In genomic region chr1:157506995-157507595, GRCm38 (mm10) we compare ENCODE assay signal across 8 mouse cellular contexts. TPM values are rescaled to one million over a fixed set of nuclear protein-coding genes. Genes with fewer than 3 reads are reported as not detected.
DNase-seq lines count a peak whose midpoint lies in the region; ATAC-seq and TF ChIP-seq lines count a peak whose summit lies in the region.

No protein-coding gene starts in this region.

- peak; percentile 86 for ATAC-seq in forebrain, embryonic 15.5 days (replicated peaks)
- ATAC-seq in forebrain, embryonic 11.5 days (replicated peaks; ENCODE audit: low FRiP score): no peak
- peak; percentile 80; the same call in 1 of the 2 replicates for ATAC-seq in neural tube, embryonic 14.5 days (ENCODE audit: low read depth)
- no peak for ATAC-seq in liver, postnatal 0 days

- no peak for TF ChIP-seq CTCF in liver, postnatal 0 days (IDR thresholded peaks at IDR 0.05; ENCODE audit: low read depth)

- H3K4me3 ChIP-seq in forebrain, embryonic 15.5 days: no peak overlapping the region
- H3K4me3 ChIP-seq in forebrain, embryonic 11.5 days (ENCODE audit: low read depth, low read length): no peak overlapping the region
- H3K4me3 ChIP-seq in neural tube, embryonic 14.5 days (ENCODE audit: low read depth, low read length): no peak overlapping the region
- H3K4me3 ChIP-seq in liver, postnatal 0 days (ENCODE audit: low read depth, low read length): no peak overlapping the region

- no peak overlapping the region for H3K4me2 ChIP-seq in forebrain, embryonic 15.5 days (replicated peaks)
- H3K4me2 ChIP-seq in forebrain, embryonic 11.5 days (ENCODE audit: low read depth, low read length, severe bottlenecking): no peak overlapping the region
- no peak overlapping the region for H3K4me2 ChIP-seq in neural tube, embryonic 14.5 days (ENCODE audit: low read depth, low read length)
- H3K4me2 ChIP-seq in liver, postnatal 0 days (ENCODE audit: low read depth, low read length): no peak overlapping the region

- H3K4me1 ChIP-seq in forebrain, embryonic 15.5 days: peaks cover 14% of the 10 kb centered on the region
- H3K4me1 ChIP-seq in forebrain, embryonic 11.5 days (replicated peaks; ENCODE audit: control insufficient read depth, insufficient read depth, low read length): no peaks in the 10 kb centered on the region
- H3K4me1 ChIP-seq in neural tube, embryonic 14.5 days (ENCODE audit: control insufficient read depth, insufficient read depth, low read length): no peaks in the 10 kb centered on the region
- H3K4me1 ChIP-seq in liver, postnatal 0 days (ENCODE audit: insufficient read depth): no peaks in the 10 kb centered on the region

- TF ChIP-seq EP300 in liver, postnatal 0 days (IDR thresholded peaks at IDR 0.05; ENCODE audit: low read depth): no peak

- peak overlapping the region; percentile 35 for H3K27ac ChIP-seq in forebrain, embryonic 15.5 days (replicated peaks)
- no peak overlapping the region for H3K27ac ChIP-seq in forebrain, embryonic 11.5 days (ENCODE audit: low read depth, low read length)
- no peak overlapping the region for H3K27ac ChIP-seq in neural tube, embryonic 14.5 days (ENCODE audit: low read depth, low read length)
- no peak overlapping the region for H3K27ac ChIP-seq in liver, postnatal 0 days (ENCODE audit: low read depth)

- no peak overlapping the region for H3K9ac ChIP-seq in forebrain, embryonic 15.5 days (replicated peaks)
- no peak overlapping the region for H3K9ac ChIP-seq in forebrain, embryonic 11.5 days (ENCODE audit: low read length)
- H3K9ac ChIP-seq in neural tube, embryonic 14.5 days (replicated peaks; ENCODE audit: low read depth, low read length): no peak overlapping the region
- no peak overlapping the region for H3K9ac ChIP-seq in liver, postnatal 0 days (replicated peaks)

- H3K36me3 ChIP-seq in forebrain, embryonic 15.5 days: no peaks in the 10 kb centered on the region
- no peaks in the 10 kb centered on the region for H3K36me3 ChIP-seq in forebrain, embryonic 11.5 days (ENCODE audit: control insufficient read depth, insufficient read depth, low read length)
- no peaks in the 10 kb centered on the region for H3K36me3 ChIP-seq in neural tube, embryonic 14.5 days (ENCODE audit: control insufficient read depth, insufficient read depth, low read length)
- H3K36me3 ChIP-seq in liver, postnatal 0 days (replicated peaks; ENCODE audit: insufficient read depth, low read length): no peaks in the 10 kb centered on the region

- WGBS in forebrain, embryonic 15.5 days: 25% methylated on average over 4 of the region's 4 CpGs
- 73% methylated on average over 4 of the region's 4 CpGs for WGBS in forebrain, embryonic 11.5 days
- 33% methylated on average over 4 of the region's 4 CpGs for WGBS in neural tube, embryonic 14.5 days
- WGBS in liver, postnatal 0 days (ENCODE audit: insufficient replicate concordance): 64% methylated on average over 4 of the region's 4 CpGs

- no peaks in the 10 kb centered on the region for H3K27me3 ChIP-seq in forebrain, embryonic 15.5 days
- H3K27me3 ChIP-seq in forebrain, embryonic 11.5 days (ENCODE audit: control insufficient read depth, insufficient read depth, low read length): no peaks in the 10 kb centered on the region
- H3K27me3 ChIP-seq in neural tube, embryonic 14.5 days (ENCODE audit: control insufficient read depth, insufficient read depth, low read length): no peaks in the 10 kb centered on the region
- H3K27me3 ChIP-seq in liver, postnatal 0 days (ENCODE audit: insufficient read depth, low read length): no peaks in the 10 kb centered on the region

- no peak for DNase-seq in forebrain, embryonic 11.5 days (ENCODE audit: low spot score)
- DNase-seq in right cerebral cortex, adult 18-20 months: peak; percentile 30
- no peak for DNase-seq in right cerebral cortex, postnatal 14 days
- peak; percentile 22 for DNase-seq in kidney, adult 11 months
- DNase-seq in liver, postnatal 0 days: no peak
- no peak for DNase-seq in retina, postnatal 1 day

- H3K9me3 ChIP-seq in forebrain, embryonic 15.5 days: no peaks in the 10 kb centered on the region
- no peaks in the 10 kb centered on the region for H3K9me3 ChIP-seq in forebrain, embryonic 11.5 days (ENCODE audit: control insufficient read depth, low read length)
- H3K9me3 ChIP-seq in neural tube, embryonic 14.5 days (ENCODE audit: control insufficient read depth, low read length): no peaks in the 10 kb centered on the region
- no peaks in the 10 kb centered on the region for H3K9me3 ChIP-seq in liver, postnatal 0 days (ENCODE audit: low read length)

RNA-seq across cellular contexts. Expression of gene Sec16b, which starts 0.6 kb away (rescaled TPM):
- polyA plus RNA-seq in forebrain, embryonic 15.5 days (2015; fragmentation: Nextera tagmentation; extraction: Ambion mirVana): 0.34 and 0.38 TPM in 2 replicates
- 0.68 and 0.91 TPM in 2 replicates for polyA plus RNA-seq in forebrain, embryonic 11.5 days (2014; fragmentation: Nextera tagmentation; extraction: Ambion mirVana)
- 0.23 and 0.36 TPM in 2 replicates for polyA plus RNA-seq in neural tube, embryonic 14.5 days (2014; fragmentation: Nextera tagmentation; extraction: Ambion mirVana)
- polyA plus RNA-seq in liver, postnatal 0 days (2015; fragmentation: Nextera tagmentation; extraction: Ambion mirVana): 14.7 and 14.9 TPM in 2 replicates

RNA-seq across cellular contexts. Expression of gene Cryzl2, which starts 48.7 kb away (rescaled TPM):
- polyA plus RNA-seq in forebrain, embryonic 15.5 days (2015; fragmentation: Nextera tagmentation; extraction: Ambion mirVana): 5.2 and 6.4 TPM in 2 replicates
- 8.4 and 9.4 TPM in 2 replicates for polyA plus RNA-seq in forebrain, embryonic 11.5 days (2014; fragmentation: Nextera tagmentation; extraction: Ambion mirVana)
- polyA plus RNA-seq in neural tube, embryonic 14.5 days (2014; fragmentation: Nextera tagmentation; extraction: Ambion mirVana): 6.2 and 8.2 TPM in 2 replicates
- polyA plus RNA-seq in liver, postnatal 0 days (2015; fragmentation: Nextera tagmentation; extraction: Ambion mirVana): 9.5 TPM in 2 replicates

Comparison
In these comparisons a context has a peak if more than half of its experiments do, and no peak if none do; other contexts are left out.
1. ATAC-seq: peak in forebrain, embryonic 15.5 days (single experiment) and neural tube, embryonic 14.5 days (single experiment); none in forebrain, embryonic 11.5 days (single experiment) and liver, postnatal 0 days (single experiment).
2. DNase-seq: peak in right cerebral cortex, adult 18-20 months (single experiment) and kidney, adult 11 months (single experiment); none in forebrain, embryonic 11.5 days (single experiment), right cerebral cortex, postnatal 14 days (single experiment), liver, postnatal 0 days (single experiment) and retina, postnatal 1 day (single experiment).